Mouse (Mus musculus): Measurements from ENCODE around the gene Riok2.

Gene Riok2

DNA sequence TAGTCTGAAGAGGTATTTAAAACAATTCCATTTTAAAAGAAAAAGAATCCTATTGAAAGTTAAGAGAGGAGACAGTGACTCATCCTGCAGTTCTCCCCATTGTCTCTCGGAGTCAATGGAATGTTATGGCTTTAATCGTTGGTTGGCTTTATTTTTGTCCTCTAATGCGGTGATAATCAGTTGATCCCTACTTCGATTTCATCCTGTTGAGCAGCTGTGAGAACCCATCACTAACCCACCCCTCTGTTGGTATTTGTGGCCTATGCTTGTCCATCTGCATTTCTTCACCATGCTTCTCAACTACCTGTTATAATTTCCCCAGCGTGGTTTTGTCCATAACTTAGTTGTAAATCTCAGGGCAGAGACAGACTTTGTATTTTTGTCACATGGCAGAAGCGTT is 34.0 kb downstream of the Riok2 start:
- WGBS: 73% methylated on average over 6 of the region's 6 CpGs

DNA sequence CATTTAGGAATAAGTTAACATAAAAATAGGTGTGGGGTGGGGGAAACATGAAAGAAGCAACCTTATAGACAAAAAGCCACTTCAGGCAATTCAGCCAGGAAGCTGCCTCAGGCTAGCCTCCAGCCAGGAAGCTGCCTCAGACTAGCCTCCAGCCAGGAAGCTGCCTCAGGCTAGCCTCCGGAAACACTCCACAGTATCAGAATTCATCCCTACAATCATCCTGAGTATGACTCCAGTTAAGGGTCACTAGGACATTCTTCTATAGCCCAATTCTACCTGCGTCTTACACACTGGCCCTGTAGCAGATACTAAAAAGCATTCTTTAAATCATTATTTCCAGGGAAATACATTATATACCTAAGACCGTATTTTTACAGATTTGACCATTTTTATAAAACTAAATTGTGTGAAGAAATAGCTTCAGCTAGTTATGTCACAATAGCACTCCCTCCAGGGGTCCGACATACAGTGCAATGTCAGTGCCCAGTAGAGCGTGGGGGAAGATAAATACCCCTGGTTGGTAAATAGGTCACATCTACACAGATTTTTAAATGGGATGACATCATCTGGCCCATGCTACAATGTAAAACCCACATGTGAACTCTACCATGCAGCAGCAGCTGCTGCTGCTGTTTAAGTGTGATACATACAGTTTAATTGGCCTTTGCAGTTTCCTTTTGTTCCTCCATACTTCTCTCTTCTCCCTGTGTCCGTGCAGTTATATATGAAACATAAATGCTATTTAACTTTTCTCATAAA is 34.8 kb downstream of the Riok2 start:
- WGBS: 75% methylated on average over 6 of the region's 6 CpGs

DNA sequence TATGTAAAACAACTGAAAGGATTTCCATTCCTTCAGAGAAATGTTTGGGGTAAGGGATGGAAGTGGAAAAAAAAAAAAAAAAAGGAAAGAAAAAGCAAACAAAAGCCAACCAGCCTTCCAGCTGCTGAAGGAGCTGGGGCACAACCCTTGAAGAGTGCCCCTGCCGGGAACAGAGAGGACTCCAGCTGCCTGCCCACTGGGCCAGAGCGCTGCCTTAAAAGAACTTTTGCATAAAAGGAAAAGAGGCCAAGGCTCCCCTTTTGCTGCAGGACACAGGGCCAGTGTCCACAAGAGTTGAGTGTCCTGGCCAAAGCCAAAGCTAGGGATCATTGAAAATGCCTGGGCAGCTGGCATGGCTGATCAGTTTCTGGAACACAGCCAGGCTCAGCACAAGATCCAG is 35.5 kb downstream of the Riok2 start:
- WGBS: 44% methylated on average over 2 of the region's 2 CpGs

DNA sequence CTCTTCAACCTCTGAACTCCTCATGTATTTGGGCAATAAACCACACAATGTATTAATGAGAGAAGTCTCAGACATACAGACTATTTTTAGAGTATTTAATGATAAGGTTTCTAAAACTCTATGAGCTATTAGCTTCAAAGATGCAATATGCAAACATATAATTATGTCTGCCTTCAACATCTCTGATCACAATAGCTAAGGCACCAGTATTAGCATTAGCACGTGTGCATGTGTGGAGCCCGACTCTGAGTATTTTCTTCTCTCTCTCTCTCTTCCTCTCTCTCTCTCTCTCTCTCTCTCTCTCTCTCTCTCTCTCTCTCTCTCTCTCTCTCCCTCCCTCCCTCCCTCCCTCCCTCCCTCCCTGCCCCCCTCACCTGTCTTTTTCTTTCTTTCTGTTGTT is 37.3 kb downstream of the Riok2 start:
- 65% methylated on average over 2 of the region's 2 CpGs for WGBS

DNA sequence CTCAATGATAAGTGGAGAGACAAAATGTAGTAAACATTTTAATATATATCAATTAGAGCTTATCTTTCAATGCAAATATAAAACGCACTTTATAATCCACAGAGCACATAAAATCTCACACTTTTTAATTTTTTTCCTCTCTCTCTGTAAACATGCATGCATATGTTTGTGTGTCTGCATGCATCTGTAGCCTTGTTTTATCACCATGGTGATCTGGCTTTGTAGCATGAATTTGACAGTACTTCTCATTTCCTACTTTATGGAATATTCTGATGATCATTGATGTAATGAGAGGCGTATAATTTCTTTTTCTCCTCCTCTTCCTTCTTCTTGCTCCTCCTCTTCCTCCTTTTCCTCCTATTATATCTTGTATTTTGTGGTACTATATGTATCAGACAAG is 38.1 kb downstream of the Riok2 start:
- WGBS: 86% methylated on average over 2 of the region's 2 CpGs

DNA sequence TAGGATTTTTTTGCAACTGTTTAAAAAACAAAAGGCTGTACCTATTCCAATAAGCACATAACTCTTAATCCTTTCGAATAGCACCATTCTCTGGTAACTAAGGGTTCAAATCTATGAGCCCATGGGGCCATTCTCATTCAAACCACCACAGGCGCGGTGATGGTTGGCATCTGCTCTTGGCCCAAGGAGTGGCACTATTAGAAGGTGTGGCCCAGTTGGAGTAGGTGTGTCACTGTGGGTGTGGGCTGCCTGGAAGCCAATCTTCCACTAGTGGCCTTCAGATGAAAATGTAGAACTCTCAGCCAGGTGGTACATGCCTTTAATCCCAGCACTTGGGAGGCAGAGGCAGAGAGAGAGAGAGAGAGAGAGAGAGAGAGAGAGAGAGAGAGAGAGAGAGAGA is 40.1 kb downstream of the Riok2 start:
- 97% methylated on average over 3 of the region's 3 CpGs for WGBS

DNA sequence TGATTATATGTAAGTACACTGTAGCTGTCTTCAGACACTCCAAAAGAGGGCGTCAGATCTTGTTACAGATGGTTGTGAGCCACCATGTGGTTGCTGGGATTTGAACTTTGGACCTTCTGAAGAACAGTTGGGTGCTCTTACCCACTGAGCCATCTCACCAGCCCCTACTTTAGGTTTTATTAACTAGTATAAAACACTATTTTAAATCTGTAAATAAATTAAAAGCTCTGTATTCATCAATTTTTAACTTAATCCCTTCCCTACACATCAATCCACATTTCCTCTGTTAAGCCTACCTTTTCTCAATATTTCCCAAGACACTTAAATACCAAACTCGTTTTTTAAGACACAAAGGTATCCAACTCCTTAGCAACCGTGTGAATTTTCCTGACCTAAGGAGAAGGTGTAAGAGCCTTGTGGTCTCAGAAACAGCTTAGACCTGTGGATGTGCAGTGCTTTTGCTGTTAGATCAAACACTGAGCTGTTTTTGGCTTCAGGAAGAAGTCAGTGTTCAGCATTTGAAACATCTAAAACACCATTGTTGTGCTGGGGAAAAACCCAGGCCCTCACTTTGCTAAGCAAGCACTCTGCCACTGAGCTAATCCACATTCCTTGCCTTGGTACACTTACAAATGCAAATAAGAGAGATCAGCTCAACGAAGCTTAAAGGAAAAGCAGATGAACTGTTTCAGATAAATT is 50.6 kb downstream of the Riok2 start:
- 52% methylated on average over 4 of the region's 4 CpGs for WGBS

DNA sequence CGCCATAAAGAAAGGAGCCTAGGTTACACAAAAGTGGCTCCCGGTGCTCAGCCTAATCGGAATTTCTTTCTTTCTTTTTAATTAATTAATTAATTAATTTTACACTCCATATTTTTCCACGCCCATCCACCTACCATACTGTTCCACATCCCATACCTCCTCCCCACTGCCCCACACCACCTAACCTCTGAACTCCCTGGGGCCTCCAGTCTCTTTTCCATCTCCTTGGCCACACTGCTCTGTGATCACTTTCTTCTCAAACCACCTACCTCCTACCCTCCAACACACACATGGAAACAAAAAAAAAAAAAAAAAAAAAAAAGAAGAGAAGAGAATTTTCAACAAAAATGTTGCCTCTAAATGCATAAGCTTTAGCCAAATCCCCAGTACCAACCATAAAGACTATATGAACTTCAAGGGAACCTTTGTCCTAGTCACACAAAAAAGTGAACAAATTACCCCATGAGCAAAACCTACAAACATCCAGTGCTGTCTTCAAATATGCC is 51.3 kb downstream of the Riok2 start:
- 63% methylated on average over 4 of the region's 4 CpGs for WGBS

DNA sequence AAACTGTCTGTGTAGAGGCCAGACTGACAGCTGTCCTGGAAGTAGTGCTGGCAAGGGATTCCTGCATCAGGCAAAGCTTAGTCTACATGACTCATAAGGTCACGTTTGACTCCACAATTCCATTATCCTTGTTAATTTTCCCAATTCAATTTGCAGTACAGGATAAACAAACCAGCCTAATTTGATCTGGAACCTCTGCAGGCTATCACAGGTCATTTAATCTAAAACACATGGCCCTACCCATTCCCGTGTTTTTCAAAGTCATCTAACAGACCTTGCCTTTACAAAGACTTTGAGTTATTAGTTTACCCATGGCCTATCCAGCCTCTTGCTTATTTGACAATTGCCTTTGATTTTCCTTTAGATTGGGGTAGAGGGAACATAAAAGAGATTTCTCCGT is 51.8 kb downstream of the Riok2 start:
- 72% methylated on average over 3 of the region's 3 CpGs for WGBS

DNA sequence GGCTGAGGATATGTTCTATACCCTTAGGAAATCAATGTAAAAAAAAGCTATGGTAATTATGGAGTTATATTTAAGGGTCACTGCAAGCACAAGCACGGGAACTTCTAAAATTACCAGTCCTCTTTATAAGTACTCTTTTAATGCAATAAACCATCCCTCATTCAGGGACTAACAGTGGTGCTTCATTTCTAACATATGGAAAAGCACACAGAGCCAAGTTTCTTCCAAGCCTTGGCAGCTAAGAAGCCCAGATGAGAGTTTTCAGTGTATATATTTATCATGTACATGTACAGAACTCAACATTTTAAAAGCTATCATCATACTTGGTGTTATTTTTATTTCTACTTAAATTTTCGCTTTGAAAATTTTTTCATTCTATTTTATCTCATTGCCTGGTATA is 54.8 kb downstream of the Riok2 start:
- WGBS: 53% methylated on average over 2 of the region's 2 CpGs

DNA sequence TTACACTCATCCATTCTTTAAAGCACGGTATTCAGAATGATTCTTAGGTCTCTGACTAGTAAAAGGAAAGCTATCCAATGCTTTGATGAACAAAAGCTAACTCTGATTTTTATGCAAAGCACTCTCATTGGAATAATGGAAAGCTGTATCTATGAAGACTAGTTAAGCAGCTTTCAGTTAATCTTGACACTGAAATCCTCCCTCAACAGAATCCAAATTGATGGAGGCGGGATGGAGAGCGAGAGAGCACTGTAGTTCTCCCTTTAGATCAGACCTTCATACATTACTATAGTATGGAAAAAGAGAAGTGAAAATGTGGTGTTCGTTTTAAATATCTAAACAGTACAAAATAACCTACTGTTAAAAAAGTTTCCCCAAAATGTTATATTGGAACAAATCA is 59.6 kb downstream of the Riok2 start:
- WGBS: 59% methylated on average over 4 of the region's 4 CpGs

DNA sequence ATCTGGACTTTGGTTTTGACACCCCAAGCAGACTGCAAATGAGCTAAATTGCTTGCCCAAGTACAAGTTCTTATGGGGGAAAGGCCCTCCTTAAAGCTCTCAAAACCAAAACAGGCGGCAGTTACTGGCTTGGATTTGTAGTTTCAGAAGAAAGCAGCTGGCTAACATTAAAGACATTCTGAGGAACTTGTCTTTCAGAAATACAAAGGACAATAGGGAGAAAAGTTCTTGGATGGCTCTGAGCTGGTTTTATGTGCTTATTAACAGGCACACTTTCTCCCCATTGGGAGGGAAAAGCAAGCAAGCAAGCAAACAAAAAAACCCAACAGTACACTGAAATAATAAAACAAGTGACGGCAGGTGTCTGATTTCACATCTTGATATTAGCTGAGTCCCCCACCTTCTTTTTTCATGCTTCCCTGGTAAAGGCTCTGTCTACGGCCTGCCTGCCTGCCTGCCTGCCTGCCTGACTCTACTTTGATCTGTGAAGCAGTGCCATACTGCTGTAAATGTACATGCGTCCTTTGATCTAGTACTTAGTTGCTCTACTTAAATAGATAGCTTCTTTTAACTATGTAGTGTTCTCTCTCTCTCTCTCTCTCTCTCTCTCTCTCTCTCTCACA is 67.9 kb downstream of the Riok2 start:
- whole genome bisulfite sequencing: 72% methylated on average over 4 of the region's 4 CpGs

DNA sequence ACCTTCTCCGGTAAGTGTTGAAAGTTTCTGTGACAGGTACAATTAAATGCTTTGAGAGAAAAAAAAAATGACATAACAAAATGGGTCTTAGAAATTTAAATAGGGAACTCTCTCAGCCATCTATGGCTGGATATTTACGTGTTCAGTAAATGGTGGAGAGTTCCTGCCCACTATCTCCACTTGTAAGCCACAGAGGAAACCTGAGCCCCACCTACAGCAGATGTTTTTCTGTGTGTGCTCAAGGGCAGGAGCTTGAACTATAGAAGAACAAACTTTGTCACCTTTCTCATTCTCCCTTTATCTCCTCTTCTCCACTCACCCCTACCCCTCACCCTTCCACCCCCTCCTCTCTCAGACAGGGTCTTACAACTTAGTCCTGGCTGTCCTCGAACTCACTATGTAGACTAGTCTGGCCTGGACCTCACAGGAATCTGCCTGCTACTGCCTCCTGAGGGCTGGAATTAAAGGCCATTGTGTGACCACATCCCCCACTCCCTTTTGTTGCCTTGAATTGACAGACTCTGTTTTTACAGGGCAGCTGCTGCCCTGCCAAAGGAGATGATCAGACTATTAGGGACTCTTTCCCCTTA is 70.3 kb downstream of the Riok2 start:
- WGBS: 91% methylated on average over 3 of the region's 3 CpGs
